ENCODE assay signal across 8 mouse cellular contexts in genomic region chr4:82508281-82508687, GRCm38 (mm10).
DNase-seq lines count a peak whose midpoint lies in the region; TF ChIP-seq lines count a peak whose summit lies in the region.

No protein-coding gene starts in this region.

- 10% methylated on average over 7 of the region's 7 CpGs for WGBS in limb, embryonic 10.5 days
- WGBS in olfactory bulb, adult 2 months, result 59% methylated on average over 7 of the region's 7 CpGs

- no peaks in the 10 kb centered on the region for H3K27me3 ChIP-seq in limb, embryonic 10.5 days (ENCODE audit: low read depth, poor library complexity, severe bottlenecking)

- no peak for TF ChIP-seq POLR2A in olfactory bulb, adult 2 months (IDR thresholded peaks at IDR 0.05; ENCODE audit: insufficient read depth, low read depth, low read length)

- H3K9me3 ChIP-seq in limb, embryonic 10.5 days (replicated peaks), result no peaks in the 10 kb centered on the region

- peak overlapping the region; percentile 100 for H3K27ac ChIP-seq in limb, embryonic 10.5 days
- H3K27ac ChIP-seq in olfactory bulb, adult 2 months (ENCODE audit: insufficient read depth, low read depth, low read length), result peak overlapping the region; percentile 60; the same call in 1 of the 2 replicates

- H3K36me3 ChIP-seq in limb, embryonic 10.5 days, result no peaks in the 10 kb centered on the region

- no peak for TF ChIP-seq CTCF in olfactory bulb, adult 2 months (IDR thresholded peaks at IDR 0.05; ENCODE audit: insufficient read depth, low read depth, low read length)

- intact Hi-C loops in heart, postnatal 14 days (cut with DNase I), result no loop called here

- DNase-seq in cerebellum, adult 11-12 months, result peak; percentile 38
- no peak for DNase-seq in cerebellum, postnatal 4 days (ENCODE audit: low spot score in 2 of 2)
- peak; percentile 56 to 74 for DNase-seq in adrenal gland, postnatal 36 days
- peak; percentile 38 to 50 for DNase-seq in heart, postnatal 14 days
- DNase-seq in limb, embryonic 10.5 days (ENCODE audit: low spot score), result no peak
- no peak for DNase-seq in ovary, adult 18-20 months (ENCODE audit: low spot score)
- no peak for DNase-seq in left cerebral cortex, adult 9 months (ENCODE audit: low spot score in 2 of 2)

- H3K4me1 ChIP-seq in limb, embryonic 10.5 days, result peaks cover 63% of the 10 kb centered on the region
- H3K4me1 ChIP-seq in olfactory bulb, adult 2 months (ENCODE audit: control insufficient read depth, insufficient read depth, low read length), result 0 out of 2 replicates have a peak, but pooled peaks cover 2% of the 10 kb centered on the region

- H3K4me3 ChIP-seq in limb, embryonic 10.5 days, result peak overlapping the region; percentile 86
- peak overlapping the region; percentile 26 for H3K4me3 ChIP-seq in olfactory bulb, adult 2 months (ENCODE audit: insufficient read depth, low read depth, low read length)

Comparison
In these comparisons a context has a peak if more than half of its experiments do, and no peak if none do; other contexts are left out.
1. DNase-seq: peak in cerebellum, adult 11-12 months (single experiment), adrenal gland, postnatal 36 days (2 of 2) and heart, postnatal 14 days (2 of 2); none in cerebellum, postnatal 4 days (0 of 2), limb, embryonic 10.5 days (single experiment), ovary, adult 18-20 months (single experiment) and left cerebral cortex, adult 9 months (0 of 2).